10 mouse cellular contexts compared by ENCODE assay signal in the genomic region with DNA sequence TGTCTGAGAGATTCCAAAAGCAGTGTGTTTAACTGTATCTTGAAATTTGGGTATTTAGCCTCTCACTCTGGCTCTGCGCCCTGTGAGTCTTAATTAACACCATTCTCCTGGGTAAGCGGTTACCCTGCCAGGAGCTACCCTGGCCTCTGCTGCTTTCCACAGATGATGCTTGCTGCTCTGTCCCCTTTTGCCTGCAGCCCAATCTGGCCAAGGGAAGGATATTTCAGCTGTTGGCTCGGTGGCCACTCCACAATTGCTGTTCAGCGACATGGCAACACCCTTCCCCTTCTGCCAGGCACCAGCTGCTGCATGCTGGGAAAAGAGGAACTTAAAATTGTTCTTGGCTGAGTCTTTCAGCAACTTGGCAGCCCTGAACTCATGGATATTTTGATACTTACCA.
DNase-seq lines count a peak whose midpoint lies in the region; ATAC-seq and TF ChIP-seq lines count a peak whose summit lies in the region.
"Had no signal": no experiment of that assay in that cellular context is flagged by ENCODE, and none has a peak within 500 bp of the region (broad histone marks: within the 10 kb centered on the region; RNA-seq: fewer than 3 reads in every experiment).

No protein-coding gene starts in this region.

- no peak for TF ChIP-seq POLR2A in lung, adult 2 months (IDR thresholded peaks at IDR 0.05; ENCODE audit: borderline replicate concordance, extremely low read depth, low read depth, low read length)

- no peak overlapping the region for H3K9ac ChIP-seq in midbrain, postnatal 0 days (replicated peaks; ENCODE audit: low read length, poor library complexity, severe bottlenecking)

- 62% methylated on average over 4 of the region's 4 CpGs for WGBS in midbrain, postnatal 0 days
- WGBS in lung, adult 2 months = 63% methylated on average over 4 of the region's 4 CpGs

- no peak overlapping the region for H3K4me3 ChIP-seq in midbrain, postnatal 0 days (ENCODE audit: low read depth, low read length)
- no peak overlapping the region for H3K4me3 ChIP-seq in lung, adult 2 months (replicated peaks; ENCODE audit: extremely low read depth, low read depth, low read length)

- intact Hi-C loops in gastrocnemius, postnatal 36 days (cut with DNase I) = no loop called here
- intact Hi-C loops in heart, postnatal 25 days (cut with DNase I) = no loop called here

- DNase-seq in gastrocnemius, adult 18-20 months (ENCODE audit: low spot score) = peak; percentile 3
- DNase-seq in gastrocnemius, postnatal 36 days = no peak
- DNase-seq in cerebellum, postnatal 36 days = peak; percentile 11 to 23
- DNase-seq in heart, postnatal 25 days (ENCODE audit: low spot score) = peak; percentile 7
- DNase-seq in midbrain, postnatal 0 days (ENCODE audit: low spot score) = peak; percentile 81
- no peak for DNase-seq in urinary bladder, postnatal 14 days (ENCODE audit: low spot score)
- DNase-seq in thymus, postnatal 4 days = no peak
- DNase-seq in lung, adult 2 months = no peak
- DNase-seq: kidney, postnatal 25 days; lung, postnatal 36 days had no signal

- no peaks in the 10 kb centered on the region for H3K36me3 ChIP-seq in midbrain, postnatal 0 days (ENCODE audit: insufficient read depth, low read length)

- no peak overlapping the region for H3K27ac ChIP-seq in midbrain, postnatal 0 days (ENCODE audit: low read depth, low read length)

- H3K27me3 ChIP-seq in midbrain, postnatal 0 days (ENCODE audit: insufficient read depth, low read length) = no peaks in the 10 kb centered on the region

- TF ChIP-seq CTCF in midbrain, postnatal 0 days (IDR thresholded peaks at IDR 0.05) = no peak
- TF ChIP-seq CTCF in lung, adult 2 months (IDR thresholded peaks at IDR 0.05; ENCODE audit: insufficient read depth, low read length) = no peak

- ATAC-seq in midbrain, postnatal 0 days (ENCODE audit: low FRiP score) = no peak; the same call in 1 of the 2 replicates

- no peak overlapping the region for H3K4me2 ChIP-seq in midbrain, postnatal 0 days (ENCODE audit: low read depth, low read length, poor library complexity, severe bottlenecking)

- H3K9me3 ChIP-seq in midbrain, postnatal 0 days (ENCODE audit: low read length) = no peaks in the 10 kb centered on the region

- H3K4me1 ChIP-seq in midbrain, postnatal 0 days (ENCODE audit: insufficient read depth, low read length) = no peaks in the 10 kb centered on the region
- H3K4me1 ChIP-seq in lung, adult 2 months (ENCODE audit: control insufficient read depth, insufficient read depth, low read length) = no peaks in the 10 kb centered on the region

Comparison
In these comparisons a context has a peak if more than half of its experiments do, and no peak if none do; other contexts are left out.
1. DNase-seq: peak in gastrocnemius, adult 18-20 months (single experiment), cerebellum, postnatal 36 days (2 of 2), heart, postnatal 25 days (single experiment) and midbrain, postnatal 0 days (single experiment); none in gastrocnemius, postnatal 36 days (0 of 2), urinary bladder, postnatal 14 days (single experiment), thymus, postnatal 4 days (single experiment) and lung, adult 2 months (single experiment).